Mouse (Mus musculus) lung, embryonic 16.5 days (tissue): Measurements from ENCODE around the gene Olfr799. TPM values are rescaled to one million over a fixed set of nuclear protein-coding genes. Genes with fewer than 3 reads are reported as not detected.

Experiments
- ATAC-seq: fragments of 200-750 bp; cut with Nextera tagmentation; 2 replicates; pipeline ENCODE4 v1.8.0; 2017; ENCODE audit warnings: low read depth, mild to moderate bottlenecking, moderate library complexity
- H3K27ac ChIP-seq: fragments of 300-500 bp; sonication (generic); 2 replicates; pipeline ENCODE4 v1.5.1; 2014; ENCODE audit warnings: mild to moderate bottlenecking, control low read depth, low read length
- H3K27me3 ChIP-seq: fragments of 300-500 bp; sonication (generic); 2 replicates; pipeline ENCODE4 v1.6.1; 2014; ENCODE audit warnings: low read depth, low read length, mixed read lengths; ENCODE audit not compliant: control insufficient read depth, insufficient read depth
- H3K36me3 ChIP-seq: fragments of 300-500 bp; sonication (generic); 2 replicates; pipeline ENCODE4 v1.6.1; 2014; ENCODE audit warnings: low read length; ENCODE audit not compliant: control insufficient read depth, insufficient read depth
- H3K4me1 ChIP-seq: fragments of 300-500 bp; sonication (generic); replicated peaks from 2 replicates; pipeline ENCODE4 v1.6.1; 2014; ENCODE audit warnings: low read length, mixed read lengths; ENCODE audit not compliant: control insufficient read depth, insufficient read depth
- H3K4me2 ChIP-seq: fragments of 300-500 bp; sonication (generic); 2 replicates; pipeline ENCODE4 v1.6.1; 2014; ENCODE audit warnings: low read depth, low read length, control low read depth
- H3K4me3 ChIP-seq: fragments of 300-500 bp; sonication (generic); 2 replicates; pipeline ENCODE4 v1.5.1; 2014; ENCODE audit warnings: mild to moderate bottlenecking, low read length, control low read depth
- H3K9ac ChIP-seq: fragments of 300-500 bp; sonication (generic); 2 replicates; pipeline ENCODE4 v1.6.1; 2014; ENCODE audit warnings: low read length, control low read depth
- H3K9me3 ChIP-seq: fragments of 300-500 bp; sonication (generic); 2 replicates; pipeline ENCODE4 v1.6.1; 2016; ENCODE audit warnings: low read length; ENCODE audit not compliant: control insufficient read depth
- WGBS: fragments of 180-500 bp; shearing (Covaris S2); extraction: QIAGEN DNeasy Blood & Tissue Kit; methylation state at CpG from one replicate; pipeline ENCODE4 v1.1.7; 2014; 5-methylcytosine and 5-hydroxymethylcytosine counted together
- polyA plus RNA-seq: library from polyadenylated mRNA; unstranded; fragments of >200 nt; fragmentation: Nextera tagmentation; extraction: Ambion mirVana; gene quantifications from 2 replicates; pipeline ENCODE4 v1.2.1, GENCODE M21; 2015

Olfr799 gene
- not detected in 2 replicates for polyA plus RNA-seq

- ATAC-seq = no peak
- Histone ChIP-seq H3K9ac (no peak within 1 kb of the TSS), H3K9me3 (no peaks in the 10 kb centered on the region), H3K27ac (no peak within 1 kb of the TSS), H3K27me3 (no peaks in the 10 kb centered on the region), H3K4me1 (no peaks in the 10 kb centered on the region), H3K4me2 (no peak within 1 kb of the TSS), H3K36me3 (no peaks in the 10 kb centered on the region), H3K4me3 (no peak within 1 kb of the TSS)
- WGBS = 11% methylated on average over 1 of the region's 1 CpGs
Observed at GRCm38 (mm10) chr10:129637184-129637583, at the start of gene Olfr799. Gene Olfr799, plus strand, starts transcription at chr10:129637484.

- no peak within 1 kb of the TSS for H3K27ac ChIP-seq
- no peaks in the 10 kb centered on the region for H3K9me3 ChIP-seq
- no peaks in the 10 kb centered on the region for H3K36me3 ChIP-seq
- H3K4me2 ChIP-seq = no peak within 1 kb of the TSS
- no peaks in the 10 kb centered on the region for H3K27me3 ChIP-seq
- no peak within 1 kb of the TSS for H3K9ac ChIP-seq
- H3K4me1 ChIP-seq = no peaks in the 10 kb centered on the region
- WGBS = 96% methylated on average over 1 of the region's 1 CpGs
- no peak within 1 kb of the TSS for H3K4me3 ChIP-seq
- no peak for ATAC-seq
Observed at GRCm38 (mm10) chr10:129612470-129612869, 24.8 kb upstream of the Olfr799 start, which contains the start of gene Olfr796. Gene Olfr796, minus strand, starts transcription at chr10:129612570.

DNA sequence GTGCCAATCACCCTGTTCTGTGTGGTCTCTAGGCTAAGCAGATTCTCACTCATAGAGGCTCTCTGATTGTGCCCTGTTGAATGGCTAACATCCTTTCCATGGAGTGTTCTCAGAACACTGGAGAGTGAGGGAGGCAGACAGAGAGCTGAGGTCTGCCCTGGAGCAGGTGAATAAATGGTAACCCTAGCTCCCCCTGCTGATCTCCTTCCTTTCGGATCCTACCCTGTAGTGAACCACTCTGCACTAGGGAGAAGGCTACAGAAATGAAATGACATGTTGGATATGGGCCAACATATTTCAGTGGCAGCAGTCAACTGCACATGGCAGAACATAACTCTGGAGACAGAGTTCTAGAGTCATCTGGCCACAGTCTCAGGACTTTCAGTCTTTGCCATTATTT is 15.6 kb upstream of the Olfr799 start:
- ATAC-seq = no peak
- Histone ChIP-seq H3K4me1 (no peaks in the 10 kb centered on the region), H3K9ac (no peak overlapping the region), H3K27me3 (no peaks in the 10 kb centered on the region), H3K36me3 (no peaks in the 10 kb centered on the region), H3K4me3 (no peak overlapping the region), H3K4me2 (no peak overlapping the region), H3K9me3 (no peaks in the 10 kb centered on the region), H3K27ac (no peak overlapping the region)
- 13% methylated on average over 1 of the region's 1 CpGs for WGBS

- Histone ChIP-seq H3K4me1 (no peaks in the 10 kb centered on the region), H3K36me3 (no peaks in the 10 kb centered on the region), H3K9ac (no peak overlapping the region), H3K4me2 (no peak overlapping the region), H3K27ac (no peak overlapping the region), H3K4me3 (no peak overlapping the region), H3K27me3 (no peaks in the 10 kb centered on the region), H3K9me3 (no peaks in the 10 kb centered on the region)
- ATAC-seq = no peak
Observed at GRCm38 (mm10) chr10:129623251-129623650, 14.0 kb upstream of the Olfr799 start.

DNA sequence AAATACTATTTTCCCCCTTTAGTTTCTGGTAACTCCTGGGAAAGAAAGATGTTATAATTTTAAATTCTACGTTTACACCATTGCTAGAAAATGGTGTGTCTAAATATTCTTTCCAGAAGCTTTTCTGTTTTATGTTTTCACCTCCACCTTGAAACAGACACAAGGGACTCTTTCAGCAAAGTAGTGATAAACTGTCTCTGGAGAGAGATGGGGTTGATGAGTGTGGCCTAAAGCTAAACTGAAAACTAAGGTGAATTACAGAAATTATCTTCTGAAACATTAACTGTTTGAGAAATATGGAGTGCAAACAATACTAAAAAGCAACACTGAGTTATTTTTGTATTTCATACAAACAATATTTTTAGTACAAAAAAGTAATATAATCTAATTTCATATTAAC is 9.4 kb upstream of the Olfr799 start, which contains the start of gene Olfr798:
Gene Olfr798 (minus strand): TSS at position 101 of the 400 bp plus-strand sequence.
- no peak within 1 kb of the TSS for H3K27ac ChIP-seq
- H3K4me3 ChIP-seq = no peak within 1 kb of the TSS
- no peaks in the 10 kb centered on the region for H3K36me3 ChIP-seq
- no peak within 1 kb of the TSS for H3K4me2 ChIP-seq
- ATAC-seq = no peak
- WGBS = 81% methylated on average over 1 of the region's 1 CpGs
- no peak within 1 kb of the TSS for H3K9ac ChIP-seq
- H3K27me3 ChIP-seq = no peaks in the 10 kb centered on the region
- no peaks in the 10 kb centered on the region for H3K4me1 ChIP-seq
- no peaks in the 10 kb centered on the region for H3K9me3 ChIP-seq

DNA sequence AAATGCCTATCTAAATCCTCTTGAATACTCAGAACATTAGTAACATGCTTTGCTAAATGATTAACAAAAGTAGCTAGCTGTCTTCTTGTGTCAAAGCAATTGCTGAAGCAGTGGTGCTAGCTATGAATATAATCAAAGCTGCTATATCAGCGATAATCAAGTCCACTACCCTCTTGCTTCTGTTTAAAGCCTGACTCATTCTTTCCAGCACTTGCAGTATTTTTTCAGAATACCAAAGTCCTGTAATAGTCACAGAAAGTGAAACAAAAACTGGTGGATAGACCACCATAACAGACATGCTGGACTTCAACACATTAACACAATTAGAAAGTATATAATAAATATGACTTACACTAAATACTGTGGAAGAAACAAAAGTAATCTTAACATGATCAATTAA is 14.5 kb downstream of the Olfr799 start:
- no peak for ATAC-seq
- no peaks in the 10 kb centered on the region for H3K36me3 ChIP-seq
- H3K9ac ChIP-seq = no peak overlapping the region
- no peaks in the 10 kb centered on the region for H3K4me1 ChIP-seq
- 75% methylated on average over 1 of the region's 1 CpGs for WGBS
- H3K9me3 ChIP-seq = no peaks in the 10 kb centered on the region; the same call in 1 of the 2 replicates
- H3K4me2 ChIP-seq = no peak overlapping the region
- H3K27ac ChIP-seq = no peak overlapping the region
- no peaks in the 10 kb centered on the region for H3K27me3 ChIP-seq
- no peak overlapping the region for H3K4me3 ChIP-seq

DNA sequence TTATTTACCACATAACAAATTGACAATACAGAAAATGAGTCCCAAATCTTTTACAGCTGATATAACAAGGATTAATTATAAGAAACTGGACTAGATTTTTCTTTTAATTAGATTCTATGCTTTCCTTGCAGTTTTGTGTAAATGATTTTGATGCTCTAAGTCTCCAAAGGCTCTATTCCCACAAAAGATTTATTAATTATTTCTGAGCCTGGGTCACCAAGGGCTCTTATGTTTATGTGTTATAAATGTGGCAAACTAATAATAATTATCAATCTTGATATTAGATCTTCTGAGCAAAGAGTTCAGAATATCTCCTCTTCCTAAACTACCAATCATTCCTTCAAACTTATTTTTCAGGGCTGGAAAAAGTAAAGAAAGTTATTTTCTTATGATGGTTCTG is 20.1 kb downstream of the Olfr799 start, which contains the start of gene Olfr800:
Gene Olfr800 (plus strand): TSS at position 301 of the 400 bp plus-strand sequence.
- no peaks in the 10 kb centered on the region for H3K9me3 ChIP-seq
- no peaks in the 10 kb centered on the region for H3K27me3 ChIP-seq
- H3K27ac ChIP-seq = no peak within 1 kb of the TSS
- no peak for ATAC-seq
- no peaks in the 10 kb centered on the region for H3K4me1 ChIP-seq
- no peak within 1 kb of the TSS for H3K4me3 ChIP-seq
- H3K4me2 ChIP-seq = no peak within 1 kb of the TSS
- H3K36me3 ChIP-seq = no peaks in the 10 kb centered on the region
- H3K9ac ChIP-seq = no peak within 1 kb of the TSS

- no peak within 1 kb of the TSS for H3K4me2 ChIP-seq
- no peak within 1 kb of the TSS for H3K27ac ChIP-seq
- ATAC-seq = no peak
- H3K9ac ChIP-seq = no peak within 1 kb of the TSS
- no peaks in the 10 kb centered on the region for H3K36me3 ChIP-seq
- H3K4me1 ChIP-seq = no peaks in the 10 kb centered on the region
- 56% methylated on average over 1 of the region's 1 CpGs for WGBS
- no peaks in the 10 kb centered on the region for H3K27me3 ChIP-seq
- H3K4me3 ChIP-seq = no peak within 1 kb of the TSS
- no peaks in the 10 kb centered on the region for H3K9me3 ChIP-seq
Observed at GRCm38 (mm10) chr10:129673765-129674164, 36.5 kb downstream of the Olfr799 start, which contains the start of gene Olfr801. Gene Olfr801, minus strand, starts transcription at chr10:129673865.

GRCm38 (mm10) chr10:129688069-129688468 is 50.8 kb downstream of the Olfr799 start, which contains the start of gene Olfr802:
Gene Olfr802, minus strand, starts transcription at chr10:129688169.
- Histone ChIP-seq H3K27ac (no peak within 1 kb of the TSS), H3K4me3 (no peak within 1 kb of the TSS), H3K27me3 (no peaks in the 10 kb centered on the region), H3K9me3 (no peaks in the 10 kb centered on the region), H3K4me2 (no peak within 1 kb of the TSS), H3K4me1 (no peaks in the 10 kb centered on the region), H3K9ac (no peak within 1 kb of the TSS), H3K36me3 (no peaks in the 10 kb centered on the region)
- ATAC-seq = no peak
- 28% methylated on average over 1 of the region's 1 CpGs for WGBS

DNA sequence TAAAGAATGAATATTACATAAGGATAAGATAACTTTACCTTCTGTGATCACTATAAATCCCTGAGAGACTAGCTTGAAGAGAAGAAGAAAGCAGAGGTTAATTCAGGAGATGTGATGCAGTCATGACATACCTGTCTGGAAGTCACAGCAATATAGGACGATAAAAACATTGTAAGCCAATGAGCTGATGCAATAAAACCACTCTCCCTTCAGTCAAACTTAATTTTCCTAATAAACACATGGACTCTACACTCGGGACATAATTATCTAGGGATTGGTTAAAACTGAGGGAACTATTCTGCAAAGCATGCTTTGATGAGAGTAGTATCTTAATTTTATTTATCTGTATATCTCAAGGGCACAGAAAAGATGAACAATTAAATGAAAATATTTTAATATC is 56.9 kb downstream of the Olfr799 start, which contains the start of gene Olfr803:
Gene Olfr803 (minus strand): TSS at position 101 of the 400 bp plus-strand sequence.
- H3K4me2 ChIP-seq = no peak within 1 kb of the TSS
- no peaks in the 10 kb centered on the region for H3K27me3 ChIP-seq
- 60% methylated on average over 2 of the region's 2 CpGs for WGBS
- H3K27ac ChIP-seq = no peak within 1 kb of the TSS
- no peaks in the 10 kb centered on the region for H3K9me3 ChIP-seq
- no peak within 1 kb of the TSS for H3K9ac ChIP-seq
- H3K4me3 ChIP-seq = no peak within 1 kb of the TSS
- ATAC-seq = no peak
- H3K4me1 ChIP-seq = no peaks in the 10 kb centered on the region
- no peaks in the 10 kb centered on the region for H3K36me3 ChIP-seq
